In genomic region chr6:98846001-98846695, GRCm38 (mm10) we compare ENCODE assay signal across 20 mouse cellular contexts.
DNase-seq lines count a peak whose midpoint lies in the region; ATAC-seq and TF ChIP-seq lines count a peak whose summit lies in the region.
"Had no signal": no experiment of that assay in that cellular context is flagged by ENCODE, and none has a peak within 500 bp of the region (broad histone marks: within the 10 kb centered on the region; RNA-seq: fewer than 3 reads in every experiment).

No protein-coding gene starts in this region.

- no peak overlapping the region for H3K4me2 ChIP-seq in stomach, embryonic 14.5 days (replicated peaks; ENCODE audit: low read depth, low read length)
- no peak overlapping the region for H3K4me2 ChIP-seq in stomach, postnatal 0 days (replicated peaks; ENCODE audit: low read depth)
- H3K4me2 ChIP-seq: embryonic facial prominence, embryonic 15.5 days; forebrain, embryonic 12.5 days; hindbrain, embryonic 14.5 days; limb, embryonic 15.5 days; midbrain, embryonic 12.5 days; stomach, embryonic 15.5 days had no signal

- H3K36me3 ChIP-seq in heart, embryonic 10.5 days = no peaks in the 10 kb centered on the region
- H3K36me3 ChIP-seq in stomach, embryonic 14.5 days (ENCODE audit: control insufficient read depth, insufficient read depth, low read length) = no peaks in the 10 kb centered on the region
- H3K36me3 ChIP-seq in stomach, postnatal 0 days (ENCODE audit: control insufficient read depth, insufficient read depth, low read length) = no peaks in the 10 kb centered on the region
- H3K36me3 ChIP-seq: embryonic facial prominence, embryonic 15.5 days; forebrain, embryonic 12.5 days; limb, embryonic 15.5 days; midbrain, embryonic 12.5 days; stomach, embryonic 15.5 days had no signal

- H3K9ac ChIP-seq in stomach, embryonic 14.5 days (replicated peaks; ENCODE audit: low read depth, low read length) = no peak overlapping the region
- H3K9ac ChIP-seq in stomach, postnatal 0 days (ENCODE audit: low read length) = no peak overlapping the region
- H3K9ac ChIP-seq: embryonic facial prominence, embryonic 15.5 days; forebrain, embryonic 12.5 days; hindbrain, embryonic 14.5 days; limb, embryonic 15.5 days; midbrain, embryonic 12.5 days; stomach, embryonic 15.5 days had no signal

- peaks cover 22% of the 10 kb centered on the region for H3K4me1 ChIP-seq in heart, embryonic 10.5 days
- 0 out of 2 replicates have a peak, but pooled peaks cover 3% of the 10 kb centered on the region for H3K4me1 ChIP-seq in stomach, embryonic 14.5 days (ENCODE audit: control insufficient read depth, insufficient read depth, low read length)
- no peaks in the 10 kb centered on the region for H3K4me1 ChIP-seq in stomach, postnatal 0 days (replicated peaks; ENCODE audit: control insufficient read depth, insufficient read depth)
- H3K4me1 ChIP-seq: forebrain, embryonic 12.5 days; midbrain, embryonic 12.5 days had no signal

- TF ChIP-seq CTCF in stomach, postnatal 0 days (IDR thresholded peaks at IDR 0.05; ENCODE audit: low read depth) = no peak

- no peak for TF ChIP-seq EP300 in stomach, postnatal 0 days (optimal IDR thresholded peaks at IDR 0.05)

- no peak for ATAC-seq in stomach, embryonic 14.5 days (ENCODE audit: insufficient number of reproducible peaks, insufficient read depth, low FRiP score, low read depth)
- ATAC-seq in stomach, postnatal 0 days (ENCODE audit: low FRiP score, low TSS enrichment) = no peak
- ATAC-seq: intestine, postnatal 0 days had no signal

- no peaks in the 10 kb centered on the region for H3K9me3 ChIP-seq in heart, embryonic 10.5 days
- no peaks in the 10 kb centered on the region for H3K9me3 ChIP-seq in stomach, embryonic 14.5 days (ENCODE audit: control insufficient read depth, low read depth, low read length)
- H3K9me3 ChIP-seq in stomach, postnatal 0 days (ENCODE audit: control insufficient read depth, low read length) = no peaks in the 10 kb centered on the region
- H3K9me3 ChIP-seq: embryonic facial prominence, embryonic 15.5 days; forebrain, embryonic 12.5 days; limb, embryonic 15.5 days; midbrain, embryonic 12.5 days; stomach, embryonic 15.5 days had no signal

- DNase-seq in heart, adult 8-10 months (ENCODE audit: low spot score) = peak; percentile 26
- DNase-seq in heart, embryonic 10.5 days (ENCODE audit: low spot score) = no peak
- DNase-seq in stomach, postnatal 0 days (ENCODE audit: low spot score) = no peak
- DNase-seq in embryo, embryonic 11.5 days (ENCODE audit: low read depth, low spot score) = peak; percentile 11
- DNase-seq in frontal cortex, postnatal 25 days (ENCODE audit: low spot score in 2 of 2) = no peak
- no peak for DNase-seq in retina, postnatal 1 day
- DNase-seq: cerebellum, postnatal 25 days; gastrocnemius, adult 2 months; heart, adult 2 months; heart, postnatal 10 days; kidney, postnatal 25 days; lung, postnatal 14 days had no signal

- no peaks in the 10 kb centered on the region for H3K27me3 ChIP-seq in heart, embryonic 10.5 days (ENCODE audit: insufficient read depth, poor library complexity, severe bottlenecking)
- H3K27me3 ChIP-seq in stomach, embryonic 14.5 days (ENCODE audit: control insufficient read depth, insufficient read depth, low read length) = no peaks in the 10 kb centered on the region
- H3K27me3 ChIP-seq in stomach, postnatal 0 days (ENCODE audit: control insufficient read depth, insufficient read depth, low read length) = no peaks in the 10 kb centered on the region
- H3K27me3 ChIP-seq: embryonic facial prominence, embryonic 15.5 days; forebrain, embryonic 12.5 days; limb, embryonic 15.5 days; midbrain, embryonic 12.5 days; stomach, embryonic 15.5 days had no signal

- H3K4me3 ChIP-seq in heart, embryonic 10.5 days = no peak overlapping the region
- no peak overlapping the region for H3K4me3 ChIP-seq in stomach, embryonic 14.5 days (ENCODE audit: low read depth, low read length)
- no peak overlapping the region for H3K4me3 ChIP-seq in stomach, postnatal 0 days (ENCODE audit: low read depth, low read length)
- H3K4me3 ChIP-seq: embryonic facial prominence, embryonic 15.5 days; forebrain, embryonic 12.5 days; gastrocnemius, adult 2 months; heart, adult 2 months; limb, embryonic 15.5 days; midbrain, embryonic 12.5 days; stomach, embryonic 15.5 days had no signal

- no peak overlapping the region for H3K27ac ChIP-seq in heart, embryonic 10.5 days
- H3K27ac ChIP-seq in stomach, embryonic 14.5 days (ENCODE audit: low read length) = peak overlapping the region; percentile 48; the same call in 1 of the 2 replicates
- no peak overlapping the region for H3K27ac ChIP-seq in stomach, postnatal 0 days (replicated peaks)
- H3K27ac ChIP-seq: embryonic facial prominence, embryonic 15.5 days; forebrain, embryonic 12.5 days; gastrocnemius, adult 2 months; heart, adult 2 months; hindbrain, embryonic 14.5 days; limb, embryonic 15.5 days; midbrain, embryonic 12.5 days; stomach, embryonic 15.5 days had no signal

- WGBS in heart, embryonic 10.5 days = 75% methylated on average over 5 of the region's 5 CpGs
- WGBS in stomach, embryonic 14.5 days = 32% methylated on average over 5 of the region's 5 CpGs
- 34% methylated on average over 5 of the region's 5 CpGs for WGBS in stomach, postnatal 0 days

Comparison
In these comparisons a context has a peak if more than half of its experiments do, and no peak if none do; other contexts are left out.
1. DNase-seq: peak in heart, adult 8-10 months (single experiment) and embryo, embryonic 11.5 days (single experiment); none in heart, embryonic 10.5 days (single experiment), stomach, postnatal 0 days (single experiment), frontal cortex, postnatal 25 days (0 of 2) and retina, postnatal 1 day (single experiment).